Mouse (Mus musculus) CH12.LX (cell line): ENCODE measurements around the gene Ppp1r3f. TPM values are rescaled to one million over a fixed set of nuclear protein-coding genes. Genes with fewer than 3 reads are reported as not detected.

Experiments used
- DNase-seq: peaks from one replicate; pipeline ENCODE4 v3.0.0-alpha.2; 2013; ENCODE audit errors: extremely low read depth
- H3K27ac ChIP-seq: 2 replicates; pipeline ENCODE4 v1.5.1; 2012; ENCODE audit warnings: low read depth, mild to moderate bottlenecking, control low read depth, moderate library complexity; ENCODE audit not compliant: insufficient read depth
- H3K27me3 ChIP-seq: replicated peaks from 2 replicates; pipeline ENCODE3; 2012; ENCODE audit warnings: inconsistent platforms
- H3K36me3 ChIP-seq, 2 experiments: replicated peaks in 1 of 2; 2 replicates each; pipeline versions ENCODE3 to v1.6.1; 2012; ENCODE audit warnings: inconsistent platforms in 1 of 2, low read length in 1 of 2, mild to moderate bottlenecking in 1 of 2, mixed read lengths in 1 of 2, moderate library complexity in 1 of 2; ENCODE audit not compliant: control insufficient read depth in 1 of 2, insufficient read depth in 1 of 2
- H3K4me1 ChIP-seq, 2 experiments: 2 replicates each; pipeline ENCODE4 v1.6.1; 2012; ENCODE audit warnings: inconsistent platforms in 1 of 2, moderate library complexity in 1 of 2; ENCODE audit not compliant: insufficient read depth in 2 of 2, control insufficient read depth in 1 of 2
- H3K4me2 ChIP-seq: 2 replicates; pipeline ENCODE4 v1.6.1; 2012; ENCODE audit warnings: low read depth, mild to moderate bottlenecking, control low read depth; ENCODE audit not compliant: poor library complexity, insufficient read depth, severe bottlenecking
- H3K4me3 ChIP-seq, 3 experiments: fragments of 150-350 bp in 1 of 3; sonication (generic) in 1 of 3; replicated peaks in 1 of 3; 2 replicates each; pipeline versions ENCODE3 to v1.5.1; 2011 to 2012; ENCODE audit warnings: low read depth in 2 of 3, low read length in 2 of 3, mild to moderate bottlenecking in 2 of 3, moderate library complexity in 2 of 3, control low read depth in 1 of 3, improper control_type of control experiment in 1 of 3, inconsistent platforms in 1 of 3, mixed read lengths in 1 of 3; ENCODE audit not compliant: poor library complexity in 1 of 3
- H3K79me2 ChIP-seq: replicated peaks from 2 replicates; pipeline ENCODE4 v1.6.1; 2012; ENCODE audit warnings: mild to moderate bottlenecking, moderate library complexity; ENCODE audit not compliant: control insufficient read depth, poor library complexity, insufficient read depth, severe bottlenecking; ENCODE audit errors: extremely low read depth
- H3K9ac ChIP-seq: 2 replicates; pipeline ENCODE4 v1.6.1; 2012; ENCODE audit warnings: low read depth, mild to moderate bottlenecking, control low read depth, moderate library complexity; ENCODE audit not compliant: insufficient read depth
- H3K9me3 ChIP-seq: replicated peaks from 2 replicates; pipeline ENCODE3; 2012; ENCODE audit warnings: low read length, inconsistent platforms, mixed read lengths
- ELF1 ChIP-seq: IDR thresholded peaks from 2 replicates; pipeline ENCODE4 v1.6.1; 2014; ENCODE audit warnings: low read depth, mild to moderate bottlenecking, inconsistent platforms, low read length, improper control_type of control experiment
- EP300 ChIP-seq: IDR thresholded peaks from 2 replicates; pipeline ENCODE4 v1.6.1; 2011; ENCODE audit warnings: low read length, improper control_type of control experiment
- MAFK ChIP-seq: IDR thresholded peaks from 2 replicates; pipeline ENCODE4 v1.6.1; 2011; ENCODE audit warnings: low read length, improper control_type of control experiment; ENCODE audit not compliant: insufficient replicate concordance
- MXI1 ChIP-seq: IDR thresholded peaks from 2 replicates; pipeline ENCODE4 v1.6.1; 2011; ENCODE audit warnings: mild to moderate bottlenecking, low read depth, low read length, improper control_type of control experiment
- MYC ChIP-seq: IDR thresholded peaks from 2 replicates; pipeline ENCODE4 v1.6.1; 2011; ENCODE audit warnings: low read depth, mild to moderate bottlenecking, improper control_type of control experiment, low read length
- SIN3A ChIP-seq: IDR thresholded peaks from 2 replicates; pipeline ENCODE4 v1.6.1; 2012; ENCODE audit warnings: low read length, improper control_type of control experiment, inconsistent platforms
- USF2 ChIP-seq: conservative IDR thresholded peaks from 2 replicates; pipeline ENCODE4 v1.6.1; 2011; ENCODE audit warnings: low read depth, low read length, improper control_type of control experiment
- ZC3H11A ChIP-seq: IDR thresholded peaks from 2 replicates; pipeline ENCODE4 v1.6.1; 2012; ENCODE audit warnings: low read depth, mild to moderate bottlenecking, inconsistent platforms, low read length, improper control_type of control experiment
- dilution Hi-C: fragments of 300-500 bp; cut with MboI; formaldehyde crosslinking; loops from 2 replicates; pipeline ENCODE4 v1.14.3; 2020; ENCODE audit warnings: low sequenced_read_pairs; ENCODE audit not compliant: extremely low pct_unique_long_range_greater_than_20kb, extremely low pct_ligation_motif_present
- in situ Hi-C: fragments of 300-500 bp; cut with MboI; formaldehyde crosslinking; loops from 3 replicates; pipeline ENCODE4 v1.14.3; 2019; ENCODE audit warnings: low sequenced_read_pairs, low pct_ligation_motif_present, low pct_unique_long_range_greater_than_20kb, mixed read lengths
- polyA plus RNA-seq: library from polyadenylated mRNA; unstranded; fragments of >175 nt; gene quantifications from 2 replicates; pipeline ENCODE4 v1.2.1, GENCODE M21; 2012; ENCODE audit warnings: low read depth; ENCODE audit not compliant: insufficient read length
- total RNA-seq, 2 experiments: library from RNA; depleted of rRNA; stranded (reverse); fragments of 300-350 nt in 1 of 2; fragments of >200 nt in 1 of 2; gene quantifications; 2 replicates each; pipeline ENCODE4 v1.2.3; 2012 to 2014

Ppp1r3f gene
- total and polyA plus RNA-seq, 3 experiments: 0.13 to 0.57 (median 0.51) TPM

- TF ChIP-seq MXI1: no peak
- no peak for TF ChIP-seq USF2
- no peak for TF ChIP-seq MAFK
- no peak overlapping the region for H3K27ac ChIP-seq
- no peak overlapping the region for H3K4me3 ChIP-seq
- H3K27me3 ChIP-seq: no peaks in the 10 kb centered on the region
- in situ Hi-C loops: no loop called here
- dilution Hi-C loops: no loop called here
- peaks cover 0 to 2% of the 10 kb centered on the region in 2 experiments for H3K36me3 ChIP-seq
- H3K4me1 ChIP-seq: peaks cover 17 to 23% of the 10 kb centered on the region in 2 experiments
- H3K9me3 ChIP-seq: no peaks in the 10 kb centered on the region
- H3K79me2 ChIP-seq: no peaks in the 10 kb centered on the region
- H3K9ac ChIP-seq: no peak overlapping the region
- no peak for DNase-seq
- H3K4me2 ChIP-seq: no peak overlapping the region
Measured at GRCm38 (mm10) chrX:7571565-7572136, 2.4 kb downstream of the Ppp1r3f start.

- TF ChIP-seq ZC3H11A (no peak), MYC (no peak), SIN3A (no peak), EP300 (no peak)
- TF ChIP-seq, all 38 proteins: peak for 0
- no peak overlapping the region for H3K9ac ChIP-seq
- H3K9me3 ChIP-seq: no peaks in the 10 kb centered on the region
- no peaks in the 10 kb centered on the region for H3K79me2 ChIP-seq
- H3K27ac ChIP-seq: no peak overlapping the region
- H3K4me3 ChIP-seq: no peak overlapping the region
- in situ Hi-C loops: no loop called here
- H3K4me1 ChIP-seq: peaks cover 17 to 23% of the 10 kb centered on the region in 2 experiments
- H3K27me3 ChIP-seq: no peaks in the 10 kb centered on the region
- no peak for DNase-seq
- dilution Hi-C loops: no loop called here
- peaks cover 0 to 2% of the 10 kb centered on the region in 2 experiments for H3K36me3 ChIP-seq
- H3K4me2 ChIP-seq: no peak overlapping the region
Measured at GRCm38 (mm10) chrX:7570481-7571175, 3.5 kb downstream of the Ppp1r3f start.

GRCm38 (mm10) chrX:7567491-7567890 is 6.6 kb downstream of the Ppp1r3f start:
- in situ Hi-C loops (no loop called here), dilution Hi-C loops (no loop called here)
- Histone ChIP-seq H3K4me1 (peaks cover 6 to 14% of the 10 kb centered on the region in 2 experiments; a peak in 3 of 4 replicates), H3K27ac (no peak overlapping the region), H3K4me3 (no peak overlapping the region), H3K9me3 (no peaks in the 10 kb centered on the region), H3K36me3 (peaks cover 0 to 2% of the 10 kb centered on the region in 2 experiments), H3K9ac (no peak overlapping the region)
- DNase-seq: no peak
- TF ChIP-seq ELF1: no peak
- TF ChIP-seq, all 38 proteins: peak for 0
- H3K79me2 ChIP-seq: no peaks in the 10 kb centered on the region
- no peaks in the 10 kb centered on the region for H3K27me3 ChIP-seq
- no peak overlapping the region for H3K4me2 ChIP-seq
